28 mouse cellular contexts compared by ENCODE assay signal in genomic region chr17:79845695-79846094, GRCm38 (mm10).
"Had no signal": no experiment of that assay in that cellular context is flagged by ENCODE, and none has a peak within 500 bp of the region (broad histone marks: within the 10 kb centered on the region; RNA-seq: fewer than 3 reads in every experiment).

No protein-coding gene starts in this region.

- H3K9ac ChIP-seq: embryonic facial prominence, embryonic 12.5 days; embryonic facial prominence, embryonic 13.5 days; embryonic facial prominence, embryonic 15.5 days; forebrain, embryonic 12.5 days; forebrain, embryonic 13.5 days; forebrain, embryonic 15.5 days; forebrain, postnatal 0 days had no signal

- H3K4me3 ChIP-seq: embryonic facial prominence, embryonic 10.5 days; embryonic facial prominence, embryonic 12.5 days; embryonic facial prominence, embryonic 13.5 days; embryonic facial prominence, embryonic 15.5 days; erythroblast, embryonic 14.5 days; forebrain, embryonic 10.5 days; forebrain, embryonic 12.5 days; forebrain, embryonic 13.5 days; forebrain, embryonic 15.5 days; gastrocnemius, adult 2 months; heart, adult 2 months had no signal

- ATAC-seq: forebrain, embryonic 13.5 days; forebrain, embryonic 14.5 days; forebrain, embryonic 15.5 days; forebrain, embryonic 16.5 days; forebrain, postnatal 0 days had no signal

- H3K27me3 ChIP-seq: embryonic facial prominence, embryonic 13.5 days; embryonic facial prominence, embryonic 15.5 days; forebrain, embryonic 13.5 days; forebrain, embryonic 15.5 days had no signal

- H3K4me1 ChIP-seq: embryonic facial prominence, embryonic 12.5 days; embryonic facial prominence, embryonic 13.5 days; embryonic facial prominence, embryonic 15.5 days; forebrain, embryonic 10.5 days; forebrain, embryonic 12.5 days; forebrain, embryonic 13.5 days; forebrain, embryonic 15.5 days had no signal

- DNase-seq: cerebellum, adult 2 months; cerebellum, adult 8-10 months; cerebellum, adult 9-10 months; cerebellum, adult 9-11 months; cerebellum, postnatal 10 days; cerebellum, postnatal 14 days; cerebellum, postnatal 25 days; cerebellum, postnatal 36 days; embryo, embryonic 11 days; forebrain, postnatal 0 days; gastrocnemius, adult 2 months; gastrocnemius, postnatal 10 days; gastrocnemius, postnatal 14 days; gastrocnemius, postnatal 25 days; gastrocnemius, postnatal 36 days; heart, adult 18-20 months; heart, adult 2 months had no signal

- H3K9me3 ChIP-seq: embryonic facial prominence, embryonic 10.5 days; embryonic facial prominence, embryonic 12.5 days; embryonic facial prominence, embryonic 13.5 days; embryonic facial prominence, embryonic 15.5 days; forebrain, embryonic 10.5 days; forebrain, embryonic 12.5 days; forebrain, embryonic 13.5 days; forebrain, embryonic 15.5 days had no signal

- H3K4me2 ChIP-seq: embryonic facial prominence, embryonic 12.5 days; embryonic facial prominence, embryonic 13.5 days; embryonic facial prominence, embryonic 15.5 days; forebrain, embryonic 12.5 days; forebrain, embryonic 13.5 days; forebrain, embryonic 15.5 days had no signal

- H3K27ac ChIP-seq: embryonic facial prominence, embryonic 10.5 days; embryonic facial prominence, embryonic 12.5 days; embryonic facial prominence, embryonic 13.5 days; embryonic facial prominence, embryonic 15.5 days; forebrain, embryonic 10.5 days; forebrain, embryonic 12.5 days; forebrain, embryonic 13.5 days; forebrain, embryonic 15.5 days; gastrocnemius, adult 2 months; heart, adult 2 months had no signal
